Mouse (Mus musculus) T-cell, adult 66 days (primary cell): ENCODE data around the gene Ppip5k2. TPM values are rescaled to one million over a fixed set of nuclear protein-coding genes. Genes with fewer than 3 reads are reported as not detected.

ENCODE experiments used
- total RNA-seq, 2 experiments: library from RNA; stranded (reverse); gene quantifications; 3 replicates in 1 of 2; 4 replicates in 1 of 2; pipeline ENCODE4 v1.2.4; 2023

Gene Ppip5k2
- total RNA-seq, result 10 to 100 TPM; 40.1 to 51.1 TPM

DNA sequence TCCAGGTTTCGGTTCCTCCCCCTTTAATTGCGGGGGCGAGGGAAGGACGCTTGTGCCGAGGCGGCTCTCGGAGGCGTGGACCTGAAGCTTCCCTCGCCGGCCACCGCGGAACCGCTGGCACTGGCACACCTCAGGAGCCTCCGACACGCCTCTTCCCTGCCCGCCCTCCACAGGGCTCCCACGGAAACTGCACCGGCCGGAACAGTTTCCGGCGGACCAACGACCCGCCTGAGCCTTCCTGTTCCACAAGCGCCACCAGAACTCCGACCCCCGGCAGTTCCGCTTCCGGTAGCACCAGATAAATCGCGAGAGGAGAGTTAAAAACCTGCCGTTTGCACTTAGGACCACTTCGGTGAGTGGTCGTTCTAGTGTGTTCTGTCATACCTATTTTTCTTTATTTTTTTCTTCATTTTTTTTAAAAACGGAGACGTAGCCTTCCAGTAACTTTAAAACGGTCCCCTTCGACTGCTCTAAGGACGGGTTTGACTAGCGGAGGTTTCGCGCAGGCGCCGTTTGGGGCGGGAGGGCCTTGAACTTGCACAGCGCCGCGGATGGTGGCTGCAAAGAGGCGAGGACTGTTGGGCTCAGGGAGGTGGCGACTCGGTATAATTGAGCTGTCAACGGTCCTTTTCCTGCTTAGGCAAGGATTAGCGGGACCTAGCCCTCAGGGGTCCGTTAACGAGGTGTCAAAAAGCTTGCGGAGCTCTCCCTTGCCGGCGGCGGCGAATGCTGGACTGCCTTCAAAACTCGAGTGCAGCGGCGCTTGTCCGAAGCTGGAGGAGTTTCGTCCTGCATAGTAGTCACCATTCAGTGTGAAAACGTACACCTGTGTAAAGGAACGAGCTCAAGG lies at the start of gene Ppip5k2, which contains the start of gene Gin1:
Ppip5k2 (minus strand) TSS at position 508 of the 850 bp plus-strand sequence.
Gin1 (plus strand) TSS at position 269 of the 850 bp plus-strand sequence.

DNA sequence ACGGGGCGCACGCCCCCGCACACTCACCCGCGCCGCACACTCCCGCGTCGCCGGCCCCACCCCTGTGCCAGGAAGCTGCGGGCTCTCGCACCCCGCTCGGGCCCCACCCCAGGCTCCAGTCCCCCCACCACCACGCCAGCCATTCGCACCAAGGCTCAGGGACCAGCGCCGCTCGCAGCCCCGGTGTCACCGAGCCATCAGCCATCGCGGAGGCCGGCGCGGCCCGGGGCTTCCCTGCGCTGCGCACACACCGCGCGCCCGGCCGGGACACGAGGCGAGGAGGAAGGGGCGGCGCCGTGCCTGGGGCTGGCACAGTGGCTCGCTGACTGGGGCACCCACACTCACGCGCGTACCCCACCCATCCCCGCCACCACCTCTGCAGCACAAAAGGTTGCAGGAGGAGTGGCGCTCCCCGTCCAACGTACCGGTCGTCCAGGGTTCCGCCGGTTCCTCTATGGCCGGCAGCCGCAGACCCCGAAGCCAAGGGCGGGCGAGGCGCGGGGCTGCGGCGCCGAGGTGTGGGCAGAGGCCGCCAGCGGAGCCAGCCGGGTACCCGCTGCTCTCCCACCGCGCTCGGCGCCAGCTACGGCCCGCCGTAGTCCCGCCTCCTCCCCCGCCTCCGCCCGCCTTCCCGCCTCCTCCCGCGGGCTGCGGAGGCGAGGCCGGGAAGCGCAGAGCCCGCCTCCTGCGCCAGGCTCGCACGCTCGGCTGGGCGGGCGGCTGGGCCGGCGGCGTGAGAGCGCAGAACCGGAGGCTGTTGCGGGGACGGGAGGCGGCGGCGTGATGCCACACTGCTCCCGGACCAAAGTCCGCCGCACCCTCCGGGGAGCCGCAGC lies 108.6 kb downstream of the Ppip5k2 start, which contains the start of gene D1Ertd622e:
D1Ertd622e (minus strand) TSS at position 669 of the 836 bp plus-strand sequence.

Other genes with a start within 250 kb of the Ppip5k2 start
- gene D1Ertd622e, start 108.3 kb downstream of the Ppip5k2 start, total RNA-seq, result 10 to 100 TPM; 40.9 to 47.4 TPM
- gene Gin1, start 239 bp downstream of the Ppip5k2 start, total RNA-seq, result 10 to 100 TPM; 10.2 to 10.4 TPM